Mouse (Mus musculus) adrenal gland, postnatal 14 days (tissue): ENCODE measurements around the gene Fam43a. TPM values are rescaled to one million over a fixed set of nuclear protein-coding genes. Genes with fewer than 3 reads are reported as not detected.

Experiments used
- DNase-seq: peaks from one replicate; pipeline ENCODE4 v3.0.0; 2021; ENCODE audit warnings: mixed read lengths
- total RNA-seq: library from RNA; stranded (reverse); gene quantifications from 2 replicates; pipeline ENCODE4 v1.2.3, GENCODE M21; 2021

Gene Fam43a
- total RNA-seq, 1 experiment from 2014 or later, result 33.6 TPM

- DNase-seq, result no peak
Observed at GRCm38 (mm10) chr16:30595835-30596557, 3.5 kb upstream of the Fam43a start.

GRCm38 (mm10) chr16:30596959-30597681 lies 2.4 kb upstream of the Fam43a start:
- DNase-seq, result peak; percentile 90

GRCm38 (mm10) chr16:30600431-30601045 lies 1.0 kb downstream of the Fam43a start:
- DNase-seq, result peak; percentile 77

GRCm38 (mm10) chr16:30601046-30601832 lies 1.7 kb downstream of the Fam43a start:
- DNase-seq, result peak; percentile 88

- DNase-seq, result peak; percentile 58
Observed at GRCm38 (mm10) chr16:30601946-30602345, 2.4 kb downstream of the Fam43a start.

- peak; percentile 44 for DNase-seq
Observed at GRCm38 (mm10) chr16:30602684-30603530, 3.4 kb downstream of the Fam43a start.

GRCm38 (mm10) chr16:30603531-30603842 lies 4.0 kb downstream of the Fam43a start:
- DNase-seq, result peak; percentile 29

GRCm38 (mm10) chr16:30604061-30604806 lies 4.7 kb downstream of the Fam43a start:
- DNase-seq, result peak; percentile 18

GRCm38 (mm10) chr16:30604807-30605137 lies 5.2 kb downstream of the Fam43a start:
- peak; percentile 18 for DNase-seq

GRCm38 (mm10) chr16:30605528-30605927 lies 6.0 kb downstream of the Fam43a start:
- DNase-seq, result no peak

GRCm38 (mm10) chr16:30607868-30608267 lies 8.3 kb downstream of the Fam43a start:
- no peak for DNase-seq

- peak; percentile 23 for DNase-seq
Observed at GRCm38 (mm10) chr16:30611331-30611730, 11.8 kb downstream of the Fam43a start.

- DNase-seq, result no peak
Observed at GRCm38 (mm10) chr16:30613122-30613521, 13.6 kb downstream of the Fam43a start.

- no peak for DNase-seq
Observed at GRCm38 (mm10) chr16:30614122-30614521, 14.6 kb downstream of the Fam43a start.

- no peak for DNase-seq
Observed at GRCm38 (mm10) chr16:30614705-30615317, 15.3 kb downstream of the Fam43a start.

- peak; percentile 52 for DNase-seq
Observed at GRCm38 (mm10) chr16:30616281-30616680, 16.8 kb downstream of the Fam43a start.

- DNase-seq, result no peak
Observed at GRCm38 (mm10) chr16:30623645-30624044, 24.1 kb downstream of the Fam43a start.

GRCm38 (mm10) chr16:30624640-30625039 lies 25.1 kb downstream of the Fam43a start:
- DNase-seq, result no peak

- no peak for DNase-seq
Observed at GRCm38 (mm10) chr16:30627586-30628337, 28.2 kb downstream of the Fam43a start.

- no peak for DNase-seq
Observed at GRCm38 (mm10) chr16:30628401-30628800, 28.9 kb downstream of the Fam43a start.
